Comparison of ENCODE assay signal across 8 mouse cellular contexts in the genomic region with DNA sequence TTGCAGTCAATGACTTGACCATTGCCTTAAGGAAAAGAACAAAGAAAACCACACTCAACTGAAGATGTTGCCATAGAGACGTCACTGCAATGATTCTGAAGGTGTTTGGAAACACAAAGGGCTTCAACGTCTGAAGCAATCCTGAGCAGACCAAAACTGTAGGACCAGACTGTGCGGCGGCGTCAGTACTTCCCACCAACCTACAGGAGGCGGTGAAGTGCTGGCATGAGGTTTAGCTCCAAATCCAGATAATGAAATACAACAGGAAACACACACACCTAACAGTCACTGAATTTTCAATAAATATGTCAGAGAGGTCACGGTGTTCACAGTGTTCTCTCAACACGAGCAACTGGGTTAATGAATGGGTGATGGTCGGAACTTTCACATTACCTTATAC. TPM values are rescaled to one million over a fixed set of nuclear protein-coding genes. Genes with fewer than 3 reads are reported as not detected.
DNase-seq lines count a peak whose midpoint lies in the region; ATAC-seq and TF ChIP-seq lines count a peak whose summit lies in the region.

No protein-coding gene starts in this region.

- no peak overlapping the region for H3K4me2 ChIP-seq in midbrain, postnatal 0 days (ENCODE audit: low read depth, low read length, poor library complexity, severe bottlenecking)
- no peak overlapping the region for H3K4me2 ChIP-seq in midbrain, embryonic 13.5 days (replicated peaks)

- H3K4me1 ChIP-seq in midbrain, postnatal 0 days (ENCODE audit: insufficient read depth, low read length) = no peaks in the 10 kb centered on the region
- no peaks in the 10 kb centered on the region for H3K4me1 ChIP-seq in midbrain, embryonic 13.5 days (replicated peaks)
- H3K4me1 ChIP-seq in liver, adult 2 months (ENCODE audit: control insufficient read depth, insufficient read depth, low read length) = no peaks in the 10 kb centered on the region
- H3K4me1 ChIP-seq in limb, embryonic 10.5 days = no peaks in the 10 kb centered on the region

- DNase-seq in cerebellum, postnatal 14 days = peak; percentile 31 to 63
- no peak for DNase-seq in cerebellum, adult 9-11 months
- DNase-seq in midbrain, postnatal 0 days (ENCODE audit: low spot score) = peak; percentile 44
- DNase-seq in liver, adult 2 months (ENCODE audit: extremely low read depth, low read depth, low spot score) = no peak
- DNase-seq in retina, embryonic 14.5 days (ENCODE audit: low spot score) = peak; percentile 16
- DNase-seq in ovary, postnatal 14 days (ENCODE audit: low spot score) = no peak
- DNase-seq in limb, embryonic 10.5 days (ENCODE audit: low spot score) = no peak

- no peak for ATAC-seq in midbrain, postnatal 0 days (ENCODE audit: low FRiP score)
- ATAC-seq in midbrain, embryonic 13.5 days = no peak

- no peaks in the 10 kb centered on the region for H3K27me3 ChIP-seq in midbrain, postnatal 0 days (ENCODE audit: insufficient read depth, low read length)
- no peaks in the 10 kb centered on the region for H3K27me3 ChIP-seq in midbrain, embryonic 13.5 days
- no peaks in the 10 kb centered on the region for H3K27me3 ChIP-seq in liver, adult 2 months (ENCODE audit: control insufficient read depth, insufficient read depth, low read length)
- no peaks in the 10 kb centered on the region for H3K27me3 ChIP-seq in limb, embryonic 10.5 days (ENCODE audit: low read depth, poor library complexity, severe bottlenecking)

- H3K79me2 ChIP-seq in liver, adult 2 months (ENCODE audit: control insufficient read depth, insufficient read depth, low read length) = no peaks in the 10 kb centered on the region

- WGBS in midbrain, postnatal 0 days = 65% methylated on average over 9 of the region's 9 CpGs
- WGBS in midbrain, embryonic 13.5 days = 71% methylated on average over 9 of the region's 9 CpGs
- WGBS in liver, adult 2 months = 78% methylated on average over 9 of the region's 9 CpGs
- 75% methylated on average over 9 of the region's 9 CpGs for WGBS in limb, embryonic 10.5 days

- H3K9ac ChIP-seq in midbrain, postnatal 0 days (replicated peaks; ENCODE audit: low read length, poor library complexity, severe bottlenecking) = no peak overlapping the region
- no peak overlapping the region for H3K9ac ChIP-seq in midbrain, embryonic 13.5 days (replicated peaks)
- H3K9ac ChIP-seq in liver, adult 2 months (ENCODE audit: low read depth, low read length) = no peak overlapping the region

- H3K4me3 ChIP-seq in midbrain, postnatal 0 days (ENCODE audit: low read depth, low read length) = no peak overlapping the region
- H3K4me3 ChIP-seq in midbrain, embryonic 13.5 days (replicated peaks) = no peak overlapping the region
- H3K4me3 ChIP-seq in liver, adult 2 months (ENCODE audit: insufficient read depth, low read depth, low read length) = no peak overlapping the region
- H3K4me3 ChIP-seq in limb, embryonic 10.5 days = no peak overlapping the region

- no peaks in the 10 kb centered on the region for H3K36me3 ChIP-seq in midbrain, postnatal 0 days (ENCODE audit: insufficient read depth, low read length)
- no peaks in the 10 kb centered on the region for H3K36me3 ChIP-seq in midbrain, embryonic 13.5 days
- no peaks in the 10 kb centered on the region for H3K36me3 ChIP-seq in liver, adult 2 months (ENCODE audit: control insufficient read depth, insufficient read depth, low read length)
- no peaks in the 10 kb centered on the region for H3K36me3 ChIP-seq in limb, embryonic 10.5 days

- no peaks in the 10 kb centered on the region for H3K9me3 ChIP-seq in midbrain, postnatal 0 days (ENCODE audit: low read length)
- H3K9me3 ChIP-seq in midbrain, embryonic 13.5 days = no peaks in the 10 kb centered on the region
- H3K9me3 ChIP-seq in limb, embryonic 10.5 days (replicated peaks) = no peaks in the 10 kb centered on the region

- TF ChIP-seq CTCF in midbrain, postnatal 0 days (IDR thresholded peaks at IDR 0.05) = peak; percentile 59
- TF ChIP-seq CTCF in liver, adult 2 months (IDR thresholded peaks at IDR 0.05; ENCODE audit: low read depth, low read length) = peak; percentile 24; the same call in 1 of the 2 replicates

- H3K27ac ChIP-seq in midbrain, postnatal 0 days (ENCODE audit: low read depth, low read length) = no peak overlapping the region
- H3K27ac ChIP-seq in midbrain, embryonic 13.5 days = no peak overlapping the region
- no peak overlapping the region for H3K27ac ChIP-seq in liver, adult 2 months (replicated peaks; ENCODE audit: insufficient read depth, low read depth, low read length)
- H3K27ac ChIP-seq in limb, embryonic 10.5 days = no peak overlapping the region

- TF ChIP-seq POLR2A in liver, adult 2 months (IDR thresholded peaks at IDR 0.05; ENCODE audit: extremely low read depth, insufficient read depth, low read length) = no peak

RNA-seq across cellular contexts. Expression of a gene that starts 49.1 kb away (rescaled TPM):
- total RNA-seq in midbrain, postnatal 0 days (2014; rRNA removed) = 62.4 and 98.7 TPM in 2 replicates
- 131 and 134 TPM in 2 replicates for polyA plus RNA-seq in midbrain, postnatal 0 days (2015; fragmentation: Nextera tagmentation; extraction: Ambion mirVana)
- 127 and 131 TPM in 2 replicates for polyA plus RNA-seq in midbrain, embryonic 13.5 days (2015; fragmentation: Nextera tagmentation; extraction: Ambion mirVana)
- 49.3 and 51.4 TPM in 2 replicates for total RNA-seq in liver, adult 2 months (2014; rRNA removed)
- polyA plus RNA-seq in liver, adult 2 months (2012; rRNA removed) = 38.1 and 39.8 TPM in 2 replicates
- 102 and 115 TPM in 2 replicates for polyA plus RNA-seq in limb, embryonic 10.5 days (2016; fragmentation: Nextera tagmentation; extraction: Ambion mirVana)

RNA-seq across cellular contexts. Expression of a gene that starts 49.2 kb away (rescaled TPM):
- 50.4 and 52.2 TPM in 2 replicates for total RNA-seq in midbrain, postnatal 0 days (2014; rRNA removed)
- polyA plus RNA-seq in midbrain, postnatal 0 days (2015; fragmentation: Nextera tagmentation; extraction: Ambion mirVana) = 42.9 and 44.5 TPM in 2 replicates
- 52.8 and 54.4 TPM in 2 replicates for polyA plus RNA-seq in midbrain, embryonic 13.5 days (2015; fragmentation: Nextera tagmentation; extraction: Ambion mirVana)
- total RNA-seq in liver, adult 2 months (2014; rRNA removed) = 41.6 and 47.2 TPM in 2 replicates
- polyA plus RNA-seq in liver, adult 2 months (2012; rRNA removed) = 45.8 and 53.2 TPM in 2 replicates
- 57.5 and 63.1 TPM in 2 replicates for polyA plus RNA-seq in limb, embryonic 10.5 days (2016; fragmentation: Nextera tagmentation; extraction: Ambion mirVana)

Comparison
In these comparisons a context has a peak if more than half of its experiments do, and no peak if none do; other contexts are left out.
1. DNase-seq: peak in cerebellum, postnatal 14 days (2 of 2), midbrain, postnatal 0 days (single experiment) and retina, embryonic 14.5 days (single experiment); none in cerebellum, adult 9-11 months (single experiment), liver, adult 2 months (single experiment), ovary, postnatal 14 days (single experiment) and limb, embryonic 10.5 days (single experiment).